Mouse (Mus musculus) heart, embryonic 12.5 days (tissue): ENCODE data around the gene Ccdc39. TPM values are rescaled to one million over a fixed set of nuclear protein-coding genes. Genes with fewer than 3 reads are reported as not detected.

Experiments
- polyA plus RNA-seq: library from polyadenylated mRNA; unstranded; fragments of >200 nt; fragmentation: Nextera tagmentation; extraction: Ambion mirVana; gene quantifications from 2 replicates; pipeline ENCODE4 v1.2.1, GENCODE M21; 2016

Ccdc39 gene
- polyA plus RNA-seq, 1 experiment from 2014 or later = 1.1 TPM

Other genes starting within 250 kb of the Ccdc39 start
- gene Ttc14, start 44.5 kb downstream of the Ccdc39 start, polyA plus RNA-seq = 51.4 and 58.7 TPM in 2 replicates
- gene Fxr1, start 175.6 kb upstream of the Ccdc39 start, polyA plus RNA-seq = 76.1 and 79.7 TPM in 2 replicates
- 126 and 128 TPM in 2 replicates for gene Dnajc19, start 237.0 kb upstream of the Ccdc39 start, polyA plus RNA-seq